Mouse (Mus musculus): ENCODE data around the gene Acan. TPM values are rescaled to one million over a fixed set of nuclear protein-coding genes. Genes with fewer than 3 reads are reported as not detected.

Gene Acan
- polyA plus RNA-seq, 1 experiment from 2014 or later: 0.36 TPM

DNA sequence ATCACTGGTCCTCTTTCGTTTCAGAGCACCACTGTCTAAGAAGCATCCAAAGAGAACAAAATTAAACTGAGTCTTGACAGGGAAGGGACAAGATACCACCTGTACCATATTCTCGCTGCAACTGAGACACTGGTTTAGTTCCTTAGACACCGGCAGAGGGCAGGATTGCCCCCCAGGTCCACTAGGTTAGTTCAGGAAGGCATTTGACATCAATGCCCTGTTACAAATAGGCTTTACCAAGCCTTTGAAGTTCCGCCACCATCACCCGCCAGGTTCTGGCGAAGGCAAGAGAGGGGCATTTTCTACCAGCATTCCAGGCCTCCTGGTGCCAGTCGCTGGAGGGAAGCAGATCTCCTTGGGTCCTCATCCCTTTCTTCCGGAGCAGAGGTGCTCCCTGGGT lies 76.6 kb downstream of the Acan start:
- H3K9ac ChIP-seq (replicated peaks; ENCODE audit: low read depth, low read length): no peak overlapping the region
- no peaks in the 10 kb centered on the region for H3K9me3 ChIP-seq (ENCODE audit: control insufficient read depth, low read depth, low read length)
- WGBS: 17% methylated on average over 8 of the region's 8 CpGs
- peak overlapping the region; percentile 31; the same call in 1 of the 2 replicates for H3K4me3 ChIP-seq (ENCODE audit: low read depth, low read length)
- H3K27ac ChIP-seq (ENCODE audit: low read length): no peak overlapping the region
- peaks cover 6% of the 10 kb centered on the region; the same call in 1 of the 2 replicates for H3K36me3 ChIP-seq (ENCODE audit: control insufficient read depth, insufficient read depth, low read length)
- H3K27me3 ChIP-seq (ENCODE audit: control insufficient read depth, insufficient read depth, low read length): no peaks in the 10 kb centered on the region
- H3K4me1 ChIP-seq (ENCODE audit: control insufficient read depth, insufficient read depth, low read length): 0 out of 2 replicates have a peak, but pooled peaks cover 11% of the 10 kb centered on the region
- H3K4me2 ChIP-seq (replicated peaks; ENCODE audit: low read depth, low read length): peak overlapping the region; percentile 53
- no peak for ATAC-seq (ENCODE audit: insufficient number of reproducible peaks, insufficient read depth, low FRiP score, low read depth)

DNA sequence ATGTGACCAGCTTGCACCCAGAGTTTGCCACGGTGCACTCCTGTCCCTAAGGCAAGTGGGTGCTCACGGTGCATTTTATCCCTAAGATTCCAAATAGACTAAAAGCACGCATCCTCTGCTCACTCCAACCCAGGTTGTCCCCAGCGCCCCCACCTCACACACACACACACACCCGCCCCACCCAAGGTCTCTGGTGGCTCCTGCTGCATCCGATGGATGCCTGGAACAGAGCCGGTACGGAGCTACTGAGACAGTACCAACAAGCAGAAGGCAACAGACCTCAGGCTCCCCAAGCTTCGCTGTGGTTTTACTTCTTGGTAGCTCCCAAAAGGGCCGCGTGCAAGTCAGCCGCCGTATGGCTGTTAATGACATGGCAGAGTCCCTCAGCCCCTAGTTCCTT lies 77.1 kb downstream of the Acan start:
- Histone ChIP-seq H3K9me3 (ENCODE audit: control insufficient read depth, low read depth, low read length) (no peaks in the 10 kb centered on the region), H3K4me2 (replicated peaks; ENCODE audit: low read depth, low read length) (peak overlapping the region; percentile 53), H3K27ac (ENCODE audit: low read length) (no peak overlapping the region), H3K4me1 (ENCODE audit: control insufficient read depth, insufficient read depth, low read length) (0 out of 2 replicates have a peak, but pooled peaks cover 11% of the 10 kb centered on the region), H3K4me3 (ENCODE audit: low read depth, low read length) (peak overlapping the region; percentile 31), H3K27me3 (ENCODE audit: control insufficient read depth, insufficient read depth, low read length) (no peaks in the 10 kb centered on the region), H3K36me3 (ENCODE audit: control insufficient read depth, insufficient read depth, low read length) (peaks cover 7% of the 10 kb centered on the region; the same call in 1 of the 2 replicates), H3K9ac (replicated peaks; ENCODE audit: low read depth, low read length) (no peak overlapping the region)
- 11% methylated on average over 13 of the region's 13 CpGs for WGBS
- no peak for ATAC-seq (ENCODE audit: insufficient number of reproducible peaks, insufficient read depth, low FRiP score, low read depth)

DNA sequence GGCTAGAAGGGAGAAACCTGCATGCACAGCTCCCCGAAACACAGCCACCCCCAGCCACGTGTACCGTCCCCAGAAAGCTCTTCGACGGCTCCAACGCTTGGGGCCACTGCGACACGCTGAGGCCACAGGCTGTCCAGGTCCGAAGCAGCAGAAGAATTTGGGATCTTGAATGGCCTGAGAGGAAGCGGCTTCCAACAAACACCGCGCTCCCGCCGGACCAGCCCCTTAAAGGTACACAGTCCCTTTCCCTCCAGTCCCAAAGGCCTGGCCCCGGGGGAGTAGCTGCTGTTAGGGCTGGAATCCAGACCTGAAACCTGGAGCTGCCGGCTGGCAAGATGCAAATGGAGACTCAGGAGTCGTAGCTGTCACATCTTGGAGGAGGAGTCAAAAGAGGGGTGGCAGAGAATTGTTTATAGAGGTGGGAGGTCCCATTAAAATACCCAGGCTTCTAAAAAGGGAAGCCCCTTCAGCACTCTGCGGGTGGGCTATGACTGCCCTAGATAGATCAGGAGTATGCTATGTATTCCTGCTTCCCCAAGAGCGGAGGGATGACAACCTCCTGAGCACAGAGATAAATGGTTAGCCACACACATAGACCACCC lies 77.7 kb downstream of the Acan start, which contains the start of gene Hapln3:
Gene Hapln3, minus strand, starts transcription at position 176 of the 602 bp plus-strand sequence.
- Histone ChIP-seq H3K27ac (ENCODE audit: low read length) (no peak within 1 kb of the TSS), H3K9me3 (ENCODE audit: control insufficient read depth, low read depth, low read length) (no peaks in the 10 kb centered on the region), H3K4me2 (replicated peaks; ENCODE audit: low read depth, low read length) (peak within 1 kb of the TSS; percentile 53), H3K9ac (replicated peaks; ENCODE audit: low read depth, low read length) (no peak within 1 kb of the TSS; the same call in 1 of the 2 replicates), H3K36me3 (ENCODE audit: control insufficient read depth, insufficient read depth, low read length) (peaks cover 12% of the 10 kb centered on the region; the same call in 1 of the 2 replicates), H3K4me3 (ENCODE audit: low read depth, low read length) (peak within 1 kb of the TSS; percentile 31), H3K4me1 (ENCODE audit: control insufficient read depth, insufficient read depth, low read length) (0 out of 2 replicates have a peak, but pooled peaks cover 11% of the 10 kb centered on the region), H3K27me3 (ENCODE audit: control insufficient read depth, insufficient read depth, low read length) (no peaks in the 10 kb centered on the region)
- WGBS: 4% methylated on average over 19 of the region's 19 CpGs
- no peak; the same call in 1 of the 2 replicates for ATAC-seq (ENCODE audit: insufficient number of reproducible peaks, insufficient read depth, low FRiP score, low read depth)

DNA sequence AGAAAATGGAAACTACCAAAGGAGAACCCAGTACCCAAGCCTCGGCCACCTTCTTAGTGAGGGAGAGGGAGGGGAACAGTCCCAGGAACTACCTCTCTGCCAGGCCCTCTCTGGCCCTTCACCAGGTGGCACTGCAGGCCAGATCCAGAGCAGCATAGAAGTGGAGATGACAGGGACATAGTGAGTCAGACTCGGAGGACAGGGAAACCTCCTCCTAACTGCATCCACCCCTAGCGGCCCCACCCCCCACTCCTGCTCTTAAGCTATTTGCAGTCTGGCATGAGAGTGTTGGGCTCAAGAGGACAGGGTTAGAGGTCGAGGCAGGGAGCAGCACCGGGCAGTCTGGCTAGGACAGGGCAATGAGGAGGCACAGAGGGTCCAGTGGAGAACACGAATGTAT lies 80.1 kb downstream of the Acan start:
- ATAC-seq (ENCODE audit: insufficient number of reproducible peaks, insufficient read depth, low FRiP score, low read depth): no peak
- Histone ChIP-seq H3K4me3 (ENCODE audit: low read depth, low read length) (no peak overlapping the region), H3K27me3 (ENCODE audit: control insufficient read depth, insufficient read depth, low read length) (no peaks in the 10 kb centered on the region), H3K36me3 (ENCODE audit: control insufficient read depth, insufficient read depth, low read length) (peaks cover 18% of the 10 kb centered on the region), H3K9me3 (ENCODE audit: control insufficient read depth, low read depth, low read length) (no peaks in the 10 kb centered on the region), H3K4me1 (ENCODE audit: control insufficient read depth, insufficient read depth, low read length) (0 out of 2 replicates have a peak, but pooled peaks cover 11% of the 10 kb centered on the region), H3K27ac (ENCODE audit: low read length) (no peak overlapping the region), H3K4me2 (replicated peaks; ENCODE audit: low read depth, low read length) (no peak overlapping the region), H3K9ac (replicated peaks; ENCODE audit: low read depth, low read length) (no peak overlapping the region)
- WGBS: 19% methylated on average over 6 of the region's 6 CpGs

DNA sequence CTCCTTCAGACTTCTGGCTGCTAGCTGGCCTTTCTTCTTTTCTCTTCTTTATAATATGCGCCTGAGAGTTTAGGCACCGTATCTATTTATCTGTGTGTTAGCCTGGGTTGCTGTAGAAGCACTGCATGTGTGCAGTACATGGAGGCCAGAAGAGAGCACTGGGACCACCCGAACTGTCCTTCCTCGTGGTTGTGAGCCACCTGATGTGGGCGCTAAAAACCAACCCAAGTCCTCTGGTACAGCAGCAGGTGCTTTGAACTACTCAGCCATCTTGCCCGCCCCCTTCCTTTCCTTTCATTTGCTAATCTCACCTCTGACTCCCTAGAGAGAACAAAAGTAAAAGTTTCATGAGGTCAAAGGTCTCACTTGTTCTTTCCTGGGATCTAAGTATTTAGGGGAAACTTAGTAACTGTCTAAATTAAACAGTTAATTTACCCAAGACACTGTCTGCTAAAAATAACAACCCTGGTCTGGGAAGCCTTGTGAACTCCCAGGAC lies 86.1 kb downstream of the Acan start:
- 68% methylated on average over 6 of the region's 6 CpGs for WGBS
- Histone ChIP-seq H3K4me2 (replicated peaks; ENCODE audit: low read depth, low read length) (no peak overlapping the region), H3K4me3 (ENCODE audit: low read depth, low read length) (no peak overlapping the region), H3K36me3 (ENCODE audit: control insufficient read depth, insufficient read depth, low read length) (peaks cover 35% of the 10 kb centered on the region), H3K4me1 (ENCODE audit: control insufficient read depth, insufficient read depth, low read length) (no peaks in the 10 kb centered on the region), H3K9me3 (ENCODE audit: control insufficient read depth, low read depth, low read length) (no peaks in the 10 kb centered on the region), H3K27me3 (ENCODE audit: control insufficient read depth, insufficient read depth, low read length) (no peaks in the 10 kb centered on the region), H3K9ac (replicated peaks; ENCODE audit: low read depth, low read length) (no peak overlapping the region), H3K27ac (ENCODE audit: low read length) (no peak overlapping the region)
- no peak for ATAC-seq (ENCODE audit: insufficient number of reproducible peaks, insufficient read depth, low FRiP score, low read depth)

DNA sequence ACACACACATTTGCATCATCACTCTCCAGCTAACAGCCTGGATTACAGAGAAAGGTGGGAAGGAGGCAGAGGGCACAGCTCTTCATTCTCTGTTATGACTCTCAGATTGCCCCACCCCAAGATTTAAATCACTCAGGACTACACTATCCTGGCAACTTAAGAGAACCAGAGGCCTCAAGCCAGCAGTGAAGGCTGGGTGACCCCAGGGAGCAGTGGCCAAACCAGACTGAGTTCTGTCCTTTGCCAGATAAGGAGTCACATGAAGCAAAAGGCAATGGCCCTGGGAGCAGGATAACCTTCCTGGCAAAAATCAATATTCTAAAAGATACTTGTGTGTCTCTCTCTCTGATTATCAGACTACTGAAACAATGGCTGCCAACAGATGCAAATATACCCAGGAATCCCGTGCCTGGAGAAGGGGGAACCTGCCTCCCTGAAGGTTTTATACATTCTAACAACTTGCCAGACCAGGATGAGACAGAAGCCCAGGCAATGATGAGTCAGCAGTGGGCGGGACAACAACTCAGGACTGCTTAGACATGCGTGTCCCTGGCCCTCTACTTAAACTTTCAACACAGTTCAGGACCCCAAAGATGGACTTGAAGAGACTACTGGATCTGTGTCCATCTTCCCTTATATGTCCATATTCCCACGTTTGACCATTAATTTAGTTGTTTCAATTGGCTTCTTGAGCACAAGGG lies 86.8 kb downstream of the Acan start:
- Histone ChIP-seq H3K36me3 (ENCODE audit: control insufficient read depth, insufficient read depth, low read length) (peaks cover 38% of the 10 kb centered on the region), H3K4me3 (ENCODE audit: low read depth, low read length) (no peak overlapping the region), H3K9ac (replicated peaks; ENCODE audit: low read depth, low read length) (no peak overlapping the region), H3K9me3 (ENCODE audit: control insufficient read depth, low read depth, low read length) (no peaks in the 10 kb centered on the region), H3K4me1 (ENCODE audit: control insufficient read depth, insufficient read depth, low read length) (no peaks in the 10 kb centered on the region), H3K27me3 (ENCODE audit: control insufficient read depth, insufficient read depth, low read length) (no peaks in the 10 kb centered on the region), H3K27ac (ENCODE audit: low read length) (no peak overlapping the region), H3K4me2 (replicated peaks; ENCODE audit: low read depth, low read length) (no peak overlapping the region)
- 61% methylated on average over 4 of the region's 4 CpGs for WGBS
- ATAC-seq (ENCODE audit: insufficient number of reproducible peaks, insufficient read depth, low FRiP score, low read depth): no peak

DNA sequence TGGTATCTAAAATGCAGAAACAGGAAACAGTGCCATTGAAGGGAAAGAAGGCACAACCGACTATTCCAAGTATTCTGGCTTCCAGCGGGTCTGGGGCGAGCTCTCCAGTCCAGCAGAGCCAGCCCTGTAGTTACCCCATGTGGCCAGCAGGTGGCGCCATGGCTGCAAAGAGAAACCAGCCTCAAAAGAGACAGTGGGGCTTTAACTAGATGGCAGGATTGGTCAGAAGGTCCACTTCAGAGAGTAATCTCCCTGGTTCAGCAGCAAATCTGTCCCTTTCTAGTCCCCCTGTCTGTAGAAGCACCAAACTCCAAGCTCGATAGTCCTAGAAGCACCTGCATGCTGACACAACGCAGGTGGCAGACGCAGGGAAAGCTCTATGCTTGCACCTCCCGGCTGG lies 87.6 kb downstream of the Acan start:
- ATAC-seq (ENCODE audit: insufficient number of reproducible peaks, insufficient read depth, low FRiP score, low read depth): no peak
- H3K9ac ChIP-seq (replicated peaks; ENCODE audit: low read depth, low read length): no peak overlapping the region
- no peaks in the 10 kb centered on the region for H3K27me3 ChIP-seq (ENCODE audit: control insufficient read depth, insufficient read depth, low read length)
- no peak overlapping the region for H3K4me2 ChIP-seq (replicated peaks; ENCODE audit: low read depth, low read length)
- no peaks in the 10 kb centered on the region for H3K9me3 ChIP-seq (ENCODE audit: control insufficient read depth, low read depth, low read length)
- no peak overlapping the region for H3K4me3 ChIP-seq (ENCODE audit: low read depth, low read length)
- no peak overlapping the region for H3K27ac ChIP-seq (ENCODE audit: low read length)
- WGBS: 35% methylated on average over 8 of the region's 8 CpGs
- peaks cover 36% of the 10 kb centered on the region for H3K36me3 ChIP-seq (ENCODE audit: control insufficient read depth, insufficient read depth, low read length)
- H3K4me1 ChIP-seq (ENCODE audit: control insufficient read depth, insufficient read depth, low read length): no peaks in the 10 kb centered on the region

DNA sequence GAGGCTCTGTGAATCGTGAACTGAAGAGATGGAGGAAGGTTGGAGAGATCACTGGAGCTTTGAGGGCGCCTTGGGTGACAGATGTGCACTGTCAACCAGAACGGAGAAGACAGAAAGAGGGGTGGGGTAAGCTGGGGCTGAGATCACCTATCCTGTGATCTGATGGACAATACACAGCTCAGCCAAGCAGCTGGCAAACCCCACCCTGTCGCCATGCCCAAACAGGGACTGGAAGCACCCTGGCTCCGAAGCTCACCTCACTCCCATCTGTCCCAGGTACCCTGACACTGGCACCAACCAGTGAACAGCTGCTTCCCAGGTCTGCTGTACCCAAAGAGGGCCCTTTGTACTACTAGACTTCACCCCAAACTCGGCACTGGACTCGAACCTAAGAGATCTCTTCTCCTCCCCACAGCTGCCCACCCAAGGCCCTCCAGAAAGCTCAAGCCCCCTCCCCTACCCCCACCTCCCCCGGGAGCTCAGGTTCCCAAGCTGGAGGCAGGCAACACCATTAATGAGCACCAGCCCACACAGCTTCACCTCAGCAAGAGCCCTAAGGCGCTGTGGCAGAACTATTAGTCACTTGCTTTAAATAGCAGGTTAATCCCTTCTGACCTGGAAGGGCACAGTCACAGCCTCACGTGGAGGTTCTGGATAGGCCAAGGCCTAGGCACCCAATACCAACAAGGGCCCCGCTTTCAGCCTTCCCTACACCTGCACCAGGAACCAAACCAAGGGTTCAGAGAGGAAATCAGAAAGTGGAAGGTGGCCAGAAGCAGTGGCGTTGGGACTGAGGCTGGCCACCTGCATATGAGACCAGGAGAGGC lies 93.9 kb downstream of the Acan start:
- H3K27ac ChIP-seq (ENCODE audit: low read length): no peak overlapping the region
- 47% methylated on average over 12 of the region's 12 CpGs for WGBS
- peak overlapping the region; percentile 63; the same call in 1 of the 2 replicates for H3K9ac ChIP-seq (replicated peaks; ENCODE audit: low read depth, low read length)

More for the DNA sequence above, 93.9 kb downstream of the Acan start:
- Histone ChIP-seq H3K4me3 (ENCODE audit: low read depth, low read length) (peak overlapping the region; percentile 67), H3K9me3 (ENCODE audit: control insufficient read depth, low read depth, low read length) (no peaks in the 10 kb centered on the region), H3K36me3 (ENCODE audit: control insufficient read depth, insufficient read depth, low read length) (peaks cover 20% of the 10 kb centered on the region), H3K4me2 (replicated peaks; ENCODE audit: low read depth, low read length) (peak overlapping the region; percentile 90), H3K4me1 (ENCODE audit: control insufficient read depth, insufficient read depth, low read length) (peaks cover 19% of the 10 kb centered on the region; the same call in 1 of the 2 replicates), H3K27me3 (ENCODE audit: control insufficient read depth, insufficient read depth, low read length) (no peaks in the 10 kb centered on the region)
- no peak for ATAC-seq (ENCODE audit: insufficient number of reproducible peaks, insufficient read depth, low FRiP score, low read depth)

Measured in stomach, embryonic 14.5 days (tissue).